17 mouse cellular contexts compared by ENCODE assay signal in genomic region chr4:57239112-57239511, GRCm38 (mm10).
"Had no signal": no experiment of that assay in that cellular context is flagged by ENCODE, and none has a peak within 500 bp of the region (broad histone marks: within the 10 kb centered on the region; RNA-seq: fewer than 3 reads in every experiment).

No protein-coding gene starts in this region.

- H3K9ac ChIP-seq: liver, embryonic 13.5 days; lung, embryonic 14.5 days; midbrain, embryonic 13.5 days had no signal

- H3K4me2 ChIP-seq: liver, embryonic 13.5 days; lung, embryonic 14.5 days; midbrain, embryonic 13.5 days had no signal

- H3K4me3 ChIP-seq: left cerebral cortex, adult 2 months; liver, embryonic 13.5 days; megakaryocyte, embryonic 14.5 days; midbrain, embryonic 10.5 days; midbrain, embryonic 13.5 days had no signal

- DNase-seq: kidney, adult 2 months; kidney, postnatal 25 days; layer of hippocampus, postnatal 36 days; liver, embryonic 13.5 days; lung, embryonic 14.5 days; lung, postnatal 10 days; lung, postnatal 36 days; spleen, adult 18-20 months; thymus, adult 2 months; thymus, postnatal 14 days; thymus, postnatal 4 days had no signal

- H3K27ac ChIP-seq: kidney, postnatal 0 days; left cerebral cortex, adult 2 months; liver, embryonic 13.5 days; midbrain, embryonic 10.5 days; midbrain, embryonic 13.5 days had no signal

- H3K4me1 ChIP-seq: liver, embryonic 13.5 days had no signal

- ATAC-seq: midbrain, embryonic 13.5 days; midbrain, embryonic 16.5 days had no signal

- H3K9me3 ChIP-seq: liver, embryonic 13.5 days; megakaryocyte, embryonic 14.5 days; midbrain, embryonic 10.5 days; midbrain, embryonic 13.5 days had no signal

- H3K36me3 ChIP-seq: liver, embryonic 13.5 days; midbrain, embryonic 10.5 days; midbrain, embryonic 13.5 days had no signal

- H3K27me3 ChIP-seq: liver, embryonic 13.5 days; midbrain, embryonic 13.5 days had no signal
